Mouse (Mus musculus): Measurements from ENCODE around the gene Ptpn14.

- TF ChIP-seq CTCF (IDR thresholded peaks at IDR 0.05) (peak; percentile 25), POLR2A (IDR thresholded peaks at IDR 0.05; ENCODE audit: insufficient read depth, low read depth, low read length) (no peak), EP300 (IDR thresholded peaks at IDR 0.05; ENCODE audit: insufficient read depth, low read depth, low read length) (no peak)
Observed at GRCm38 (mm10) chr1:189864301-189864700, 136.2 kb downstream of the Ptpn14 start.
